Mouse (Mus musculus): ENCODE results near the gene Myo1b.

DNA sequence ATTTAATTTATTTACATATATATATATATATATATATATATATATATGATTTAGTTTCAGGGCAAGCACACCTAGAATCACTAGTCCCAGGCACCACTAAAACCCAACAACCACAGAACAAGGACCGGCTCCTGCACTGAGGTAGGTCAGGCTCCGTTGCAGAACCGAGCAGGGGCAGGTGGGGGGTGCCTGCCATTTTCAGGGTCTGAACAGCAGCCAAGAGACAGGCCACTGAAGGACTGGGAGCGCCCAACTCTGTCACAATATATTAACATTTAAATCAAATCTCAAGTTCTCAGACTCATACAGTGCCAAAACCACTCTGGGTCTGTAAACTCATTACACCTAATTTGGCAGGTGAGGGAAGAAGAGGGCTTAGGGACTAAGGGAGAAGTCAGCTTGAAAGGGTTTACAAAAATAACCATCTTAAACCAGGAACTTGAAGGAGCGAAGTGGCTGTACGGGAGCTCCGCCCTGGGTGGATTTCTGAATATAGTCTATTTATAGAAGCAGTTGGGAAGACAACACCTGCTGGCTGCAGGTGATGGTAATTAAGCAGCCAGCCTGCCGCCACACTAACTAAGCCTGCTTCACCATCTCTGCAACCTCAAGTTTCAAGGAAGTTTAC lies 30.4 kb downstream of the Myo1b start:
- TF ChIP-seq POU5F1 (IDR thresholded peaks at IDR 0.05; ENCODE audit: borderline replicate concordance, low read length): no peak
- no peak for TF ChIP-seq CTCF (conservative IDR thresholded peaks at IDR 0.05; ENCODE audit: low read length)

Data from E14TG2a.4 (cell line).